Mouse (Mus musculus): ENCODE results near the gene Ccdc6.

The Ccdc6 gene

GRCm38 (mm10) chr10:70096366-70097188 lies at the start of gene Ccdc6:
Ccdc6 (plus strand) TSS chr10:70097121.
- in situ Hi-C loops (cut with MboI): no loop called here

- in situ Hi-C loops (cut with MboI): no loop called here
These were observed 47.1 kb upstream of the Ccdc6 start for GRCm38 (mm10) chr10:70049771-70050170.

GRCm38 (mm10) chr10:70055291-70055690 lies 41.6 kb upstream of the Ccdc6 start:
- in situ Hi-C loops (cut with MboI): no loop called here

GRCm38 (mm10) chr10:70057064-70057463 lies 39.9 kb upstream of the Ccdc6 start:
- in situ Hi-C loops (cut with MboI): no loop called here

GRCm38 (mm10) chr10:70060021-70060688 lies 36.8 kb upstream of the Ccdc6 start:
- in situ Hi-C loops (cut with MboI): no loop called here

- in situ Hi-C loops (cut with MboI): no loop called here
These were observed 36.2 kb upstream of the Ccdc6 start for GRCm38 (mm10) chr10:70060689-70061081.

GRCm38 (mm10) chr10:70063881-70064555 lies 32.9 kb upstream of the Ccdc6 start:
- in situ Hi-C loops (cut with MboI): no loop called here

GRCm38 (mm10) chr10:70065191-70065590 lies 31.7 kb upstream of the Ccdc6 start:
- in situ Hi-C loops (cut with MboI): no loop called here

GRCm38 (mm10) chr10:70066497-70067168 lies 30.3 kb upstream of the Ccdc6 start:
- in situ Hi-C loops (cut with MboI): no loop called here

- in situ Hi-C loops (cut with MboI): no loop called here
These were observed 29.5 kb upstream of the Ccdc6 start for GRCm38 (mm10) chr10:70067169-70068115.

- in situ Hi-C loops (cut with MboI): no loop called here
These were observed 27.6 kb upstream of the Ccdc6 start for GRCm38 (mm10) chr10:70069321-70069720.

GRCm38 (mm10) chr10:70071334-70071733 lies 25.6 kb upstream of the Ccdc6 start:
- in situ Hi-C loops (cut with MboI): no loop called here

- in situ Hi-C loops (cut with MboI): no loop called here
These were observed 19.5 kb upstream of the Ccdc6 start for GRCm38 (mm10) chr10:70077452-70077851.

GRCm38 (mm10) chr10:70080908-70081307 lies 16.0 kb upstream of the Ccdc6 start:
- in situ Hi-C loops (cut with MboI): no loop called here

- in situ Hi-C loops (cut with MboI): no loop called here
These were observed 15.3 kb upstream of the Ccdc6 start for GRCm38 (mm10) chr10:70081564-70082175.

- in situ Hi-C loops (cut with MboI): no loop called here
These were observed 13.7 kb upstream of the Ccdc6 start for GRCm38 (mm10) chr10:70083241-70083640.

GRCm38 (mm10) chr10:70085256-70085961 lies 11.5 kb upstream of the Ccdc6 start:
- in situ Hi-C loops (cut with MboI): no loop called here

- in situ Hi-C loops (cut with MboI): no loop called here
These were observed 8.1 kb upstream of the Ccdc6 start for GRCm38 (mm10) chr10:70088788-70089187.

- in situ Hi-C loops (cut with MboI): no loop called here
These were observed 5.0 kb upstream of the Ccdc6 start for GRCm38 (mm10) chr10:70091876-70092462.

Data from mature B cell (primary cell).